Mouse (Mus musculus) cerebellum, postnatal 25 days (tissue): ENCODE data around the gene Nktr.

ENCODE experiments used
- DNase-seq, 2 experiments: peaks; one replicate each; pipeline ENCODE4 v3.0.0; 2021; ENCODE audit warnings: mixed read lengths in 2 of 2

Gene Nktr

GRCm38 (mm10) chr9:121708506-121709486, 10.2 kb upstream of the Nktr start:
- no peak for DNase-seq

GRCm38 (mm10) chr9:121709898-121710583, 8.9 kb upstream of the Nktr start, which contains the start of gene Ss18l2:
Gene Ss18l2, plus strand, starts transcription at chr9:121710329.
- peak; percentile 96 to 99 for DNase-seq

GRCm38 (mm10) chr9:121710584-121710975, 8.4 kb upstream of the Nktr start:
- no peak for DNase-seq

DNA sequence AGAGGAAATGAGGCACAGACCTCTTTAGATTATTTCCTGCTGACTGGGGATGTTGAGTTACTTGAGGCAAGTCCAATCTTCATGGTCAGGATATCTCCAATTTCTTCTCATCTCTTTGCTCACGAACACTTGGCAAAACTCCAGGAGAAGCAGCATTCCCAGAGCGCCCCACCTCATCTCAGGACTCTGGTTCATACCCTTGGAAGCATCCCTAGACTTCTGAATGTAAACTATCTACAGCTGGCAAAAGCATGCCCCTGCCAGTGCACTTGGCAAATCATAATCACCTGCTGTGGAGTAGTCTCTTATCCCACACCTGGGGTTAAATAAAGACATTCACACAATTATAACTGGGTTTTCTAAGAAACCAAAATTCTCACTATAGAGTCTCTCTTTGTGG, 1.9 kb upstream of the Nktr start:
- no peak for DNase-seq

GRCm38 (mm10) chr9:121718070-121718705, 781 bp upstream of the Nktr start:
- DNase-seq: no peak

DNA sequence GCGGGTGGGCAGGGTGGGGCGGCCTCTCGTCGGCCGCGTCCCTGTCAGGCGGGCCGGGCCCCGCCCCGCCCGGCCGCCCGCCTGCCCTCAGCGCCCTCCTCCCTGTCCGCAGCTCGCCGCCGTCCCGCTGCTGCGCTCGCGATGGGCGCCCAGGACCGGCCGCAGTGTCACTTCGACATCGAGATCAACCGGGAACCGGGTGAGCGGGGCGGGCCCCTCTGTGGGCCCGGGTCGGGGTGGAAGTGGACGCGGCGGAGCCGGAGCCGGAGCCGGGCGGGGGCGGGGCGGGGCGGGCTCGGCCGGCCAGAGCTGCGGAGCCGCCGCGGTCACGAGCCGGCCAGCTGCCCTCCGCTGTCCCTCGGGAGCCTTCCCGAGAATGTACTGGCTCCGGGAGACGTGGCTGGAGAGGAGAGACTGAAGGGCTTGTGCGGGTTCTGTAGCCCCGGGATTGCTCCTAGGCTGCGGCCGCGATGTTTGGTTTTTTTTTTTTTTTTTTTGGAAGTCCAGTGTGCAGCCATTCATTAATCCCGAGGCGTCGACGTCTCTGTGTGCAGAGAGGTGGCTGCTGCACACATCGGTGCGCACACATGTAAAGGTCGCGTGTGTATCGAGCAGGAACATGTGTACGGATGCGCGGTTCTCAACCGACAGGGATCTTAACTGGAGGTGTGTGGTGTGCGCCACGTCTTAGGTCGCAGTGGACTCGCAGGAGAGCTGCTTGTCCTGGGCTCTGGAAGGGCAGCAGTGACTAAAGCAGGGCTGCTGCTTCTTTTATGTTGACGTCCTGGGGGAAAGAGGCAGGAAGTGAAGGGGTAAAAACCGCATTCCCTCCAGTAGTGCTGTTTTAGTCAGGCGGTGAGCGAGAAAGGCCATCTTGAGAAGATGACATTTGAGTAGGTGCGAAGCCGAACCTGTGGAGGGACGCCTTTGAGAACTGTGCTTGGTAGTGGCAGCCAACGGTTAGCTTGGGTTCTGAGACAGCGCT, 670 bp downstream of the Nktr start:
- peak; percentile 41 to 49 for DNase-seq

- DNase-seq: no peak
These were observed 21.5 kb downstream of the Nktr start for GRCm38 (mm10) chr9:121740490-121740889.

DNA sequence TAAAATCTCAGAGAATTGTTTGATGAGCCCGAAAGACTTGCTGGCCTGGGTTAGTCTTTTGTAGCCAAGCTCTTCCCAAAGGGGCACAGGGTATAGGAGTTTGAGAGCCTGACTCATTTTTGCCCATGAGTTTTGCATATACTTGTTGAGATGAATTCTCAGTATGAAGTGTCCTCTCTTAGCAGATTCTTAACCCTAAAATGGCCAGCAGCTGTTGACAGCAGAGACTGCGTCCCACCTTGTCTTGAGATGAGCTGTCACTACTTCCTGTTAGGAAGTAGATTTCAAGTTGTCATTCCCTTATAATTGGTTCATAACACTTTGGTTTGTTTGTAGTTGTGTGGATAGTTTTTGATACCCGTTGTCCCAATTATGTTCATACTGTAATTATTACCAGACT, 22.2 kb downstream of the Nktr start:
- no peak for DNase-seq

DNA sequence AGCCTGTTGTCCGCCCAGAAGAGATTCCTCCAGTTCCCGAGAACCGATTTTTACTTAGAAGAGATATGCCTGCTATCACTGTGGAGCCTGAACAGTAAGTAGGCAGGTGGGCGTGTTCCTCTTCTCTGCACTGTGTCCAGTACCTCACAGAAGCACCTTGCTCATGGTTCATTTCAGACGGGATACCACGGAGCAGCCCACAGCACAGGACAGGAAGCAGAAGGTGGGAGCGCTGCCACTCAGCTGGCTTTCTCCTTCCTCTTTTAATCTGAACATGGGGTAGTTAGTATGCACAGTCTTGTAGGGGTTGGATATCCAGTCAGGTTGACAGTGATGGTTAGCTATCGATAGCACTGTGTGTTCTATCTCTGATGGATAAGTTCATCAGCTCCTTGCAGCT, 25.1 kb downstream of the Nktr start:
- DNase-seq: no peak

DNA sequence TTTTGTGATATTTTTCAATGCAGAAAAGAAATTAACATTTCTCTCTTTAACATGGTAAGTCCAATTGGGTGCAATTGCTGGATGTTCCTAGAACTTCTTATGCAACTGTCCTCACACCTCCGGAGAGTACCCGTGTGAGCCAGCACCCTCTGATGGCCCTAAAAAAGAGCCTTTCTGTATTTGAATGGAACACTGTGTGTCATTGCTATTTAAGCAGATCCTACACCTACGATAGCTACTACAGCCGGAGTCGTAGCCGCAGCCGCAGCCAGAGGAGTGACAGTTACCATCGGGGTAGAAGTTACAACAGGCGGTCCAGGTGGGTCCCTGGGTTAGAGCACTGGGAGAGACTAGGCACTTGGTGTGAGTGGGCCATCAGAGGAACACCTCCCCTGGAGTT, 33.8 kb downstream of the Nktr start:
- no peak for DNase-seq

GRCm38 (mm10) chr9:121754624-121755023, 35.7 kb downstream of the Nktr start:
- no peak for DNase-seq

GRCm38 (mm10) chr9:121756785-121757184, 37.8 kb downstream of the Nktr start:
- DNase-seq: no peak

DNA sequence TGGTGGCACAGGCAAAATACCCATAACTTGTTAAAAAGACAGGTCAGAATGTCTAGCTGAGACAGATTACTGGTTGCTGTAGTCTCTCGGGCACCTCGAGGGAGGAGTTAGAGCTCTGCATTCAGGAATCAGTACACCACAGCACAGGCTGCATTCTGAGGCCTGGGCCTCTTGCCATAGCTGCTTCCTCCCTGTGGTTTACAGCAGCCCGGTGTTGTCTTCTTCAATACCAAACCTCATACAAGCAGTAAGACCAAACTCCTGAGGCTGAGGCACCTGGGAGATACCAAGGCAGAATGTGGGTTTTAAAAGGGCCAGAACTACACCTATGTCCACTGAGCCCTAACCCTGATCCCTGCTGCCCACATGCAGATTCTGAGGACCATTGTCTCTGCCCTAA, 38.5 kb downstream of the Nktr start:
- DNase-seq: no peak

DNA sequence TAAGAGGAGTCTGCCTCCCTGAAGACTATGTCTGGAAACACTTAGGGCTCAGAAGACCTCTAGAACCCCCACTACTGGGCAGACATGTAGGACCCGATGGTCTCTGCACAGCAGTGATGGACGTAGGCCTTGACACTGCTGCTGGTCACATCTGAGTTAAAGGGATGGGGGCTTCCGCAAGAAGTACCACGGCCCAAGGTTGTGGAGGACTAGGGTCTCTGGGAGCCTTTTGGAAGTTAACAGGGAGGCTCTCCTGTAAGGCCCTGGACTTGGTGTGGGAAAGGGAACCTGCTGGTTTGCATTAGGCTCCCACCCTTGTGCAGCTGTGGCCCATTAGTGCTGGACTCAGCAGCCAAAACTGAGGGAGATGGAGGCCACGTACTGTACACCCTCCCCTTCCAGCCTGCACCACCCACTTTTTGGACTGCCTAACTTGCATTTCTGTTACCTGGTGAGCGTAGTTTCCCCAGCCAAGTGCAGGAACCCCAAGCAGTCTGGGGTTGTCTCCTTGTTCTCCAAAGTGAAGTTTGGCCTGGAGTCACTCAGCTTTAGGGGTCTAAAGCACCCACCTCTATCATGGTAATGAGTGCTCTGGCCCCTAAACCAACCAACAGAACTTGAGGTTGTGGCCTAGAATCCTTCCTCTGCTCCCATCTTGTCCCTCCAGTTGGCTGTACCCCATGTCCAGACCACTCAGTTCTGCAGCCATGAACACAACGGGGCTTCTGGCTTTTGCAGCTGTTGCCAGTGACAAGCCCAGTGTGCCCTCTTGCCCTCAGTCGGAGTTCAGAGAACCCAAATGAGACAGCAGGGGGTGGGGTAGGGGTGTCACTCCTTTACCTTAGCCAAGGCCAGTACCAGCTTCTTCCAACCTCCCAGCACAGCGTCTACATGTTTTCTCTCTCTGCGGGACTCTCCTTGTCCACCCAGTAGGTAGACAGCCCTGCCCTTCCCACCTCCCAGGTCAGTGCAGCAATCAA, 39.2 kb downstream of the Nktr start:
- DNase-seq: no peak

DNA sequence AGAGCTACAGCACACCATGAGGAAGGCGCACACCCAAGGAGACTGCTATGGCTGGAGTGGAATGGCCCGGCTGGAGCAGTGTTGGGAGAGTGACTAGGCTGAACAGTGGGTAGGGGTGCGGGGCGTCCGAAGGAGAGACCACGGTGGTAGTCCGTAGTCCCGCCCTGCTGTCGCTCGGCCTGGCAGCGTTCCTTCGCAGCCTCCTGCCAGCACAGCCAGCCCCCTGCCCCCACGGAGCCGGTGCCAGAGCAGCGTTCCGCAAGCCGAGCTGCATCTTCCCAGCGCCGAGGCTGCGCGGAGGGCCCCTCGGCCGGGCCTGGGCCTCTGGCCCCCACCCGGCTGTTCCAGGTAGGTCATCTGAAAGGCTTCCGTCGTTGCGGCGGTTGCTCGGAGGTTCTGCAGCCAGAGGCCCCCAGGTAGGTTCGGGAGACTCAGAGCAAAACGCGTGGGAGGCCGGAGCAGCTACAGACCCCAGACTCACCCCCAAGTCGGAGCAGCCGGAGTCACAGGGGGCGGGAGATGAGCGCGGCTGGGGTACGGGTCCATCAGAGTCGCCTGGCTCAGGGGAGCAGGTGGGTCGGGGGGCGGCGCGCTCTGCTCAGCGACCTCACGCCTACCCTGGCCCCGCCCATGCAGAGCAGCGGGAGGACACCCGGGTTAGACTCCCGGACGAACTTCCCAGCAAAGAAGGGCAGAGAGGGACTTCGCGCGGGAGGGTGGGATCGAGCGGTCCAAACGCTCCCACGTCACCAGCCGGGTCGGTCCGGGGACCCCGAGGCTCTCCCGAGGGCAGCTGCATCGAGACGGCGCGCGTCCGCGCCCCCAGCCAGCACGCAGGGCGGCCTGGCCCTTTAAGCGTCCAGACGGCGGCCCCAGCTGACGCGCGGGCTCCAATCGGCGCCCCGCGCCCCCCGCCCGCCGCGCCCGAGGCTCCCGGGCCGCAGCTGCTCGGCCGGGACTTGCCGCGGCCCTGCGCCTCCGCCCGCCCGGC, 40.4 kb downstream of the Nktr start, which contains the start of gene Zfp651:
Gene Zfp651 (plus strand): TSS at position 240 of the 991 bp plus-strand sequence.
- peak; percentile 73 to 83 for DNase-seq

- peak; percentile 50 to 66 for DNase-seq
These were observed 41.5 kb downstream of the Nktr start for GRCm38 (mm10) chr9:121760271-121761090.

DNA sequence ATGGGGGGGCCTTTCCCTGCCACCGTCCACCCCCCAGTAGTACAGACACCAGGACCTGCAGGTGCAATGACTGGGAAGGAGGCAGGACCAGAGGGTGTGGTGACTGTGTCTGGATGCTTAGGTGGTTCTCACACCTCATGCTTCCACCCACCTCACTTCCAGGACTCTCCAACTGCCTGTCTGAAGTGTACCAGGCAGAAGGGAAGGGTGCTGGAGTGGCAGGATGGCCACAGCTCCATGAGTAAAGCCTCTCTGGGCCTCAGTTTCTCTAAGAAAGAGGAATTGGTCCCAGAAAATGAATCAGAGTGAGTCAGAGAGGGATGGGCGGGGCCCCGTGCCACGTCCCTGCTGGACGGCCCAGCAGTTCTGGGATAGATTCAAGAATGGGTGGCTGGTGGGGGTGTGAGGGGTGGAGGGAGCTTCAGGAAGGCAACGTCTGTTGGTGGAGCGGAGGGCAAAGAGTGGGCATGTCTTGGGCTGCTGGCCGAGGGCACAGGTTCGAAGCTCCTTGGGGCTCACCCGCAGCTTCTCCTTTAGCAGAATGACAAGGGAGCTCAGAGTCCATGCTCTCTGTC, 42.2 kb downstream of the Nktr start:
- DNase-seq: peak in 1 of 2 experiments; percentile 15

DNA sequence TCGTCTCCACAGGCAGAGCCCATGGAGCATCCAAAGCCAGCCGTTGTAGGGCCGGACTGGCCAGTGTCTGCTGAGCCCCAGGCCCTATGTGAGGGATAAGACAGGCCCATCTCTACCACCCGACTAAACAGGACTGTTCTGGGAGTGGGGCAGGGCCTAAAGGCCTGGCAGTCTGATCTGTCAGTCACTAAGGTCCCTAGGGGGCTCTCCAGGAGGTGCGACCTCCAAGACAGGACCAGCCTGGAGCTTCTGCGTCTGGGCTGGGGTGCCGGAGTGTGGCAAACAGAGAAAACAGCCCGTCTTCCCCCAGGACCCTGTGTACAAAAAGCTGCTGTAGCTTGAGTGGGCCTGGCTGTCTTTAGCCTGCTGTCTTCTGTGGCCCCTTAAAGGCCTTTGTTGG, 42.8 kb downstream of the Nktr start:
- DNase-seq: peak in 1 of 2 experiments; percentile 13
